Mouse (Mus musculus): Measurements from ENCODE around the gene 1700025B11Rik. TPM values are rescaled to one million over a fixed set of nuclear protein-coding genes. Genes with fewer than 3 reads are reported as not detected.

Gene 1700025B11Rik
- polyA plus RNA-seq (2014; fragmentation: Nextera tagmentation; extraction: Ambion mirVana), result not detected in 2 replicates

DNA sequence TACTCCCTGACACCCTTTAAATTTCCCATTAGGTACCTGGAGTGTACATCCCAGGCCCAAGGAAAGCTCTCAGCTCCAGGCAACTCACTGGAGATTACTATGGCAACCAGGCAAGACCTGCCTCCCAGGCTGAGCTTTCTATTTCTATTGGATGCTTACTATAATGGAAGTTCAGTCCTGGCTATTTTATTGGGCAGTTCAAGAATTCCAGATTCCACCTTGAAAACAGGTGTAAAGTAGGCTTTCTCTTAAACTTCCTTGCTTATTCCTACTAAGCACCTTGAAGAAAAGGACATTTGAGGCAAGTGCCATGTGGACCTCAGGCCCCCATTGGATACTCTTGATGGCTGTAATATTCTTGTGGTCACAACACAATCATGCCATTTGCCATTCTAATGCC lies at the start of gene 1700025B11Rik:
Gene 1700025B11Rik (minus strand): TSS at position 101 of the 400 bp plus-strand sequence.
- Histone ChIP-seq H3K4me1 (ENCODE audit: control insufficient read depth in 2 of 2, insufficient read depth in 2 of 2, low read length in 2 of 2) (no peaks in the 10 kb centered on the region), H3K27me3 (ENCODE audit: control insufficient read depth, insufficient read depth, low read length) (no peaks in the 10 kb centered on the region), H3K9me3 (ENCODE audit: control insufficient read depth, low read length) (no peaks in the 10 kb centered on the region), H3K4me2 (ENCODE audit: low read length) (no peak within 1 kb of the TSS), H3K27ac (replicated peaks in 1 of 2; ENCODE audit: control insufficient read depth in 1 of 2, insufficient read depth in 1 of 2, low read depth in 2 of 2, low read length in 2 of 2) (no peak within 1 kb of the TSS), H3K36me3 (ENCODE audit: control insufficient read depth, insufficient read depth, low read length) (no peaks in the 10 kb centered on the region), H3K4me3 (ENCODE audit: control insufficient read depth in 1 of 2, insufficient read depth in 1 of 2, low read depth in 1 of 2, low read length in 2 of 2) (no peak within 1 kb of the TSS), H3K9ac (ENCODE audit: low read length) (no peak within 1 kb of the TSS)
- no peak for ATAC-seq (ENCODE audit: insufficient number of reproducible peaks, insufficient read depth, low FRiP score, low read depth)

- no peak for ATAC-seq (ENCODE audit: insufficient number of reproducible peaks, insufficient read depth, low FRiP score, low read depth)
- no peaks in the 10 kb centered on the region for H3K9me3 ChIP-seq (ENCODE audit: control insufficient read depth, low read length)
- no peaks in the 10 kb centered on the region for H3K4me1 ChIP-seq (ENCODE audit: control insufficient read depth in 2 of 2, insufficient read depth in 2 of 2, low read length in 2 of 2)
- no peak overlapping the region for H3K9ac ChIP-seq (ENCODE audit: low read length)
- no peak overlapping the region for H3K27ac ChIP-seq (replicated peaks in 1 of 2; ENCODE audit: control insufficient read depth in 1 of 2, insufficient read depth in 1 of 2, low read depth in 2 of 2, low read length in 2 of 2)
- no peak overlapping the region for H3K4me3 ChIP-seq (ENCODE audit: control insufficient read depth in 1 of 2, insufficient read depth in 1 of 2, low read depth in 1 of 2, low read length in 2 of 2)
- WGBS, result 85% methylated on average over 3 of the region's 3 CpGs
- no peaks in the 10 kb centered on the region for H3K27me3 ChIP-seq (ENCODE audit: control insufficient read depth, insufficient read depth, low read length)
- H3K36me3 ChIP-seq (ENCODE audit: control insufficient read depth, insufficient read depth, low read length), result no peaks in the 10 kb centered on the region
- H3K4me2 ChIP-seq (ENCODE audit: low read length), result no peak overlapping the region
Measured at GRCm38 (mm10) chr15:77606069-77606468, 44.4 kb upstream of the 1700025B11Rik start.

DNA sequence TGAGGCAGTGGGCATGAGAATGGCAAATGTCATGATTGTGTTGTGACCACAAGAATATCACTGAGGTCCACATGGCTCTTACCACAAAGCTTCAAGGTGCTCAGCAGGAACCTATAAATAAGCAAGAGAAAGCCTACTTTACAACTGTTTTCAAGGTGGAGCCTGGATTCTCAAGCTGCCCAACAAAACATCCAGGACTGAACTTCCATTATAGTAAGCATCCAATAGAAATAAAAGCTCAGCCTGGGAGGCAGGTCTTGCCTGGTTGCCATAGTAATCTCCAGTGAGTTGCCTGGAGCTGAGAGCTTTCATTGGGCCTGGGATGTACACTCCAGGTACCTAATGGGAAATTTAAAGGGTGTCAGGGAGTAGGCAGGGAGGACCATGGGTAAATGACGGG lies 37.3 kb upstream of the 1700025B11Rik start, which contains the start of gene Gm36245:
Gene Gm36245 (plus strand): TSS at position 301 of the 400 bp plus-strand sequence.
- Histone ChIP-seq H3K27ac (replicated peaks in 1 of 2; ENCODE audit: control insufficient read depth in 1 of 2, insufficient read depth in 1 of 2, low read depth in 2 of 2, low read length in 2 of 2) (no peak within 1 kb of the TSS), H3K9ac (ENCODE audit: low read length) (no peak within 1 kb of the TSS), H3K36me3 (ENCODE audit: control insufficient read depth, insufficient read depth, low read length) (no peaks in the 10 kb centered on the region), H3K4me3 (ENCODE audit: control insufficient read depth in 1 of 2, insufficient read depth in 1 of 2, low read depth in 1 of 2, low read length in 2 of 2) (no peak within 1 kb of the TSS), H3K9me3 (ENCODE audit: control insufficient read depth, low read length) (no peaks in the 10 kb centered on the region), H3K4me2 (ENCODE audit: low read length) (no peak within 1 kb of the TSS), H3K27me3 (ENCODE audit: control insufficient read depth, insufficient read depth, low read length) (no peaks in the 10 kb centered on the region), H3K4me1 (ENCODE audit: control insufficient read depth in 2 of 2, insufficient read depth in 2 of 2, low read length in 2 of 2) (no peaks in the 10 kb centered on the region)
- ATAC-seq (ENCODE audit: insufficient number of reproducible peaks, insufficient read depth, low FRiP score, low read depth), result no peak
- 85% methylated on average over 1 of the region's 1 CpGs for WGBS

- Histone ChIP-seq H3K9ac (ENCODE audit: low read length) (no peak overlapping the region), H3K9me3 (ENCODE audit: control insufficient read depth, low read length) (no peaks in the 10 kb centered on the region), H3K27ac (replicated peaks in 1 of 2; ENCODE audit: control insufficient read depth in 1 of 2, insufficient read depth in 1 of 2, low read depth in 2 of 2, low read length in 2 of 2) (no peak overlapping the region), H3K36me3 (ENCODE audit: control insufficient read depth, insufficient read depth, low read length) (no peaks in the 10 kb centered on the region), H3K4me3 (ENCODE audit: control insufficient read depth in 1 of 2, insufficient read depth in 1 of 2, low read depth in 1 of 2, low read length in 2 of 2) (no peak overlapping the region), H3K4me2 (ENCODE audit: low read length) (no peak overlapping the region), H3K4me1 (ENCODE audit: control insufficient read depth in 2 of 2, insufficient read depth in 2 of 2, low read length in 2 of 2) (peaks cover under 1 to 2% of the 10 kb centered on the region in 2 experiments; a peak in 1 of 4 replicates), H3K27me3 (ENCODE audit: control insufficient read depth, insufficient read depth, low read length) (no peaks in the 10 kb centered on the region)
- ATAC-seq (ENCODE audit: insufficient number of reproducible peaks, insufficient read depth, low FRiP score, low read depth), result no peak
- WGBS, result 55% methylated on average over 3 of the region's 3 CpGs
Measured at GRCm38 (mm10) chr15:77598429-77598828, 36.7 kb upstream of the 1700025B11Rik start.

GRCm38 (mm10) chr15:77595961-77596360 lies 34.3 kb upstream of the 1700025B11Rik start, which contains the start of gene Apol10b:
Gene Apol10b (minus strand): TSS chr15:77596125.
- 47% methylated on average over 5 of the region's 5 CpGs for WGBS
- H3K4me1 ChIP-seq (ENCODE audit: control insufficient read depth in 2 of 2, insufficient read depth in 2 of 2, low read length in 2 of 2), result peaks cover 3 to 4% of the 10 kb centered on the region in 2 experiments; a peak in 1 of 4 replicates
- no peak for ATAC-seq (ENCODE audit: insufficient number of reproducible peaks, insufficient read depth, low FRiP score, low read depth)
- no peak within 1 kb of the TSS for H3K4me2 ChIP-seq (ENCODE audit: low read length)
- H3K27ac ChIP-seq (replicated peaks in 1 of 2; ENCODE audit: control insufficient read depth in 1 of 2, insufficient read depth in 1 of 2, low read depth in 2 of 2, low read length in 2 of 2), result no peak within 1 kb of the TSS
- H3K9ac ChIP-seq (ENCODE audit: low read length), result no peak within 1 kb of the TSS
- no peaks in the 10 kb centered on the region for H3K27me3 ChIP-seq (ENCODE audit: control insufficient read depth, insufficient read depth, low read length)
- no peak within 1 kb of the TSS for H3K4me3 ChIP-seq (ENCODE audit: control insufficient read depth in 1 of 2, insufficient read depth in 1 of 2, low read depth in 1 of 2, low read length in 2 of 2)
- H3K9me3 ChIP-seq (ENCODE audit: control insufficient read depth, low read length), result no peaks in the 10 kb centered on the region
- no peaks in the 10 kb centered on the region for H3K36me3 ChIP-seq (ENCODE audit: control insufficient read depth, insufficient read depth, low read length)

DNA sequence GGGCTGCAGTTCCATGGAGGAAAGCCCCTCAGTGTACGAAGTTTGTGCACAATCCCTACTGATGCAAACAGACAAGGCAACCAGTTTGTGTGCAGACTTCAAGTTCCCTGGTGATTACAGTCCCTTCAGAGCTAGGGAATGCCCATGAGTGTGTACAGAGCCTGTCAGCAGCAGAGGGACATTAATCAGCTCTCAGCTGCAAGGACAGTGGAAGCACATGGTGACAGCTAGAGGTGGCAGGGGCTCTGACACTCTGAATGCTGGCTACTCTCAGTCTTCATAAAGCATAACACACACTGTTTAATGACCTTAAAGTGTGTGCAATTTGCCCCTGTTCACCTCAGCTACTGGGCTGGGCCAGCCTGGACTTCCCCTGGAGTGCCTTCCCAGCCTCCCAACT lies 31.9 kb upstream of the 1700025B11Rik start:
- no peak for ATAC-seq (ENCODE audit: insufficient number of reproducible peaks, insufficient read depth, low FRiP score, low read depth)
- Histone ChIP-seq H3K27ac (replicated peaks in 1 of 2; ENCODE audit: control insufficient read depth in 1 of 2, insufficient read depth in 1 of 2, low read depth in 2 of 2, low read length in 2 of 2) (no peak overlapping the region), H3K36me3 (ENCODE audit: control insufficient read depth, insufficient read depth, low read length) (no peaks in the 10 kb centered on the region), H3K9me3 (ENCODE audit: control insufficient read depth, low read length) (no peaks in the 10 kb centered on the region), H3K4me3 (ENCODE audit: control insufficient read depth in 1 of 2, insufficient read depth in 1 of 2, low read depth in 1 of 2, low read length in 2 of 2) (no peak overlapping the region), H3K4me1 (ENCODE audit: control insufficient read depth in 2 of 2, insufficient read depth in 2 of 2, low read length in 2 of 2) (peaks cover 3 to 4% of the 10 kb centered on the region in 2 experiments; a peak in 1 of 4 replicates), H3K9ac (ENCODE audit: low read length) (no peak overlapping the region), H3K4me2 (ENCODE audit: low read length) (no peak overlapping the region), H3K27me3 (ENCODE audit: control insufficient read depth, insufficient read depth, low read length) (no peaks in the 10 kb centered on the region)
- WGBS, result 22% methylated on average over 1 of the region's 1 CpGs

DNA sequence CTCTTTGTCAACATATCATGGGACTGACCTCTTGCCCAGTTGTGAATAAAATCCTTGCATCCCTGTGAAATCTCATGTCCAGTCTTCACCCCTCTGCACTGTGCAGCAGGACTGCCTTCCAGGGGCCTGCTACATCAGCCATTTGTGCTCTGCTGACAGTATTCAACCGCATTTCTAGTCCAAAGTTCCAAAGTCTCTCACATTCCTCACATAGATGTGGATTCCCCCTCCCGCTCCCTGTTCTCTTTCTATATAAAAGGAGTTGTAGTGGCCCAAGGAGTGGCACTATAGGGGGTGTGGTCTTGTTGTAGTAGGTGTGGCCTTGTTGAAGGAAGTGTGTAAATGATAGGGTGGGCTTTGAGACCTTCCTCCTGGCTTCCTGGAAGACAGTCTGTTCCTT lies 29.2 kb upstream of the 1700025B11Rik start:
- no peak overlapping the region for H3K4me3 ChIP-seq (ENCODE audit: control insufficient read depth in 1 of 2, insufficient read depth in 1 of 2, low read depth in 1 of 2, low read length in 2 of 2)
- H3K27ac ChIP-seq (replicated peaks in 1 of 2; ENCODE audit: control insufficient read depth in 1 of 2, insufficient read depth in 1 of 2, low read depth in 2 of 2, low read length in 2 of 2), result no peak overlapping the region
- peaks cover 3 to 4% of the 10 kb centered on the region in 2 experiments; a peak in 1 of 4 replicates for H3K4me1 ChIP-seq (ENCODE audit: control insufficient read depth in 2 of 2, insufficient read depth in 2 of 2, low read length in 2 of 2)
- H3K9ac ChIP-seq (ENCODE audit: low read length), result no peak overlapping the region
- no peak overlapping the region for H3K4me2 ChIP-seq (ENCODE audit: low read length)
- no peaks in the 10 kb centered on the region for H3K36me3 ChIP-seq (ENCODE audit: control insufficient read depth, insufficient read depth, low read length)
- ATAC-seq (ENCODE audit: insufficient number of reproducible peaks, insufficient read depth, low FRiP score, low read depth), result no peak
- no peaks in the 10 kb centered on the region for H3K9me3 ChIP-seq (ENCODE audit: control insufficient read depth, low read length)
- 55% methylated on average over 2 of the region's 2 CpGs for WGBS
- no peaks in the 10 kb centered on the region for H3K27me3 ChIP-seq (ENCODE audit: control insufficient read depth, insufficient read depth, low read length)

DNA sequence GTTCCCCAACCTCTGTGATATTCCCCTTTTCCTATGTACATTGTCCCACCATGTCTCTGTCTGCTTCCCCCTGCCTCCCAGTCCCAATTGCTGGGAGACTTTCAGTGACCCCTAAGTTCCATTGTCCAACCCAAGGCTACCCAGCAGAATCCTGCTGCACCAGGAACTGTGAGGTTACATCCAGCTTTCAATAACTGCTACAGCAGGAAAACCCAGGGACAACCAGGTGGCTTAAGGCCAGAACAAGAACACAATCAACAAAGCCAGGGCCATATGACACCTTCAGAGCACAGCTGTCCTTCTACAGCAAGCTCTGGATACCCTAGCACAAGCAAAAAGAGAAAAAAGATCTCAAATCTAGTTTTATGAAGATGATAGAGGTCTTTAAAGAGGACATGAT lies 27.3 kb upstream of the 1700025B11Rik start:
- Histone ChIP-seq H3K9ac (ENCODE audit: low read length) (no peak overlapping the region), H3K4me2 (ENCODE audit: low read length) (no peak overlapping the region), H3K4me3 (ENCODE audit: control insufficient read depth in 1 of 2, insufficient read depth in 1 of 2, low read depth in 1 of 2, low read length in 2 of 2) (no peak overlapping the region), H3K4me1 (ENCODE audit: control insufficient read depth in 2 of 2, insufficient read depth in 2 of 2, low read length in 2 of 2) (peaks cover 3 to 4% of the 10 kb centered on the region in 2 experiments; a peak in 1 of 4 replicates), H3K9me3 (ENCODE audit: control insufficient read depth, low read length) (no peaks in the 10 kb centered on the region), H3K36me3 (ENCODE audit: control insufficient read depth, insufficient read depth, low read length) (no peaks in the 10 kb centered on the region), H3K27me3 (ENCODE audit: control insufficient read depth, insufficient read depth, low read length) (no peaks in the 10 kb centered on the region), H3K27ac (replicated peaks in 1 of 2; ENCODE audit: control insufficient read depth in 1 of 2, insufficient read depth in 1 of 2, low read depth in 2 of 2, low read length in 2 of 2) (no peak overlapping the region)
- ATAC-seq (ENCODE audit: insufficient number of reproducible peaks, insufficient read depth, low FRiP score, low read depth), result no peak
